Mouse (Mus musculus) E14TG2a.4 (cell line): ENCODE measurements around the gene Ms4a2.

Experiments used
- CTCF ChIP-seq: conservative IDR thresholded peaks from 2 replicates; pipeline ENCODE4 v1.5.1; 2014; ENCODE audit warnings: low read length
- NANOG ChIP-seq: IDR thresholded peaks from 2 replicates; pipeline ENCODE4 v1.6.1; 2014; ENCODE audit warnings: borderline replicate concordance, low read length, mixed read lengths
- POU5F1 ChIP-seq: IDR thresholded peaks from 2 replicates; pipeline ENCODE4 v1.6.1; 2014; ENCODE audit warnings: low read length, borderline replicate concordance

- TF ChIP-seq CTCF (no peak), POU5F1 (no peak), NANOG (no peak)
Observed at GRCm38 (mm10) chr19:11633732-11634131, 10.2 kb upstream of the Ms4a2 start.
